17 mouse cellular contexts compared by ENCODE assay signal in genomic region chr16:11441616-11442015, GRCm38 (mm10).
"Had no signal": no experiment of that assay in that cellular context is flagged by ENCODE, and none has a peak within 500 bp of the region (broad histone marks: within the 10 kb centered on the region; RNA-seq: fewer than 3 reads in every experiment).

No protein-coding gene starts in this region.

- DNase-seq: kidney, adult 11 months; kidney, adult 8-10 months; kidney, postnatal 10 days; kidney, postnatal 36 days; left cerebral cortex, postnatal 4 days; liver, embryonic 13.5 days; lung, postnatal 10 days; lung, postnatal 36 days; thymus, adult 2 months; thymus, postnatal 25 days had no signal

- ATAC-seq: intestine, embryonic 15.5 days; midbrain, embryonic 13.5 days had no signal

- H3K4me3 ChIP-seq: intestine, embryonic 15.5 days; kidney, embryonic 15.5 days; limb, embryonic 12.5 days; limb, embryonic 15.5 days; liver, embryonic 13.5 days; lung, embryonic 15.5 days; midbrain, embryonic 10.5 days; midbrain, embryonic 13.5 days had no signal

- H3K4me1 ChIP-seq: kidney, embryonic 15.5 days; liver, embryonic 13.5 days; midbrain, embryonic 10.5 days; midbrain, embryonic 13.5 days had no signal
